Mouse (Mus musculus): ENCODE data around the gene Slc39a5. TPM values are rescaled to one million over a fixed set of nuclear protein-coding genes. Genes with fewer than 3 reads are reported as not detected.

Gene Slc39a5
- total and polyA plus RNA-seq, 3 experiments: not detected

- no peak for ATAC-seq (ENCODE audit: extremely low read depth, insufficient number of reproducible peaks, low FRiP score, poor library complexity, severe bottlenecking)
- peaks cover 13% of the 10 kb centered on the region for H3K4me1 ChIP-seq (ENCODE audit: insufficient read depth, low read depth, low read length)
- TF ChIP-seq CTCF (IDR thresholded peaks at IDR 0.05; ENCODE audit: low read depth, low read length): no peak
- TF ChIP-seq POLR2AphosphoS5 (IDR thresholded peaks at IDR 0.05; ENCODE audit: insufficient replicate concordance, low read depth, low read length): no peak
- TF ChIP-seq TAL1 (conservative IDR thresholded peaks at IDR 0.05; ENCODE audit: low read depth, low read length): no peak
- TF ChIP-seq GATA1 (IDR thresholded peaks at IDR 0.05; ENCODE audit: borderline replicate concordance, low read length): no peak
- H3K4me3 ChIP-seq (ENCODE audit: low read depth, low read length): no peak overlapping the region
- no peaks in the 10 kb centered on the region for H3K9me3 ChIP-seq (replicated peaks)
- no peaks in the 10 kb centered on the region for H3K27me3 ChIP-seq (ENCODE audit: insufficient read depth, low read length)
- H3K36me3 ChIP-seq (replicated peaks): peaks cover 92% of the 10 kb centered on the region
- no peak for DNase-seq (ENCODE audit: low spot score)
Observed at GRCm38 (mm10) chr10:128361836-128362235, 39.2 kb downstream of the Slc39a5 start.

GRCm38 (mm10) chr10:128359226-128359625 lies 41.8 kb downstream of the Slc39a5 start:
- Histone ChIP-seq H3K4me3 (ENCODE audit: low read depth, low read length) (no peak overlapping the region), H3K4me1 (ENCODE audit: insufficient read depth, low read depth, low read length) (0 out of 2 replicates have a peak, but pooled peaks cover 3% of the 10 kb centered on the region), H3K9me3 (replicated peaks) (no peaks in the 10 kb centered on the region), H3K36me3 (replicated peaks) (peaks cover 88% of the 10 kb centered on the region), H3K27me3 (ENCODE audit: insufficient read depth, low read length) (no peaks in the 10 kb centered on the region)
- ATAC-seq (ENCODE audit: extremely low read depth, insufficient number of reproducible peaks, low FRiP score, poor library complexity, severe bottlenecking): no peak
- no peak for TF ChIP-seq GATA2 (IDR thresholded peaks at IDR 0.05; ENCODE audit: borderline replicate concordance, low read depth, low read length)
- TF ChIP-seq CTCF (IDR thresholded peaks at IDR 0.05; ENCODE audit: low read depth, low read length): no peak
- no peak for TF ChIP-seq GATA1 (IDR thresholded peaks at IDR 0.05; ENCODE audit: borderline replicate concordance, low read length)
- TF ChIP-seq POLR2AphosphoS5 (IDR thresholded peaks at IDR 0.05; ENCODE audit: insufficient replicate concordance, low read depth, low read length): no peak
- no peak for TF ChIP-seq TAL1 (conservative IDR thresholded peaks at IDR 0.05; ENCODE audit: low read depth, low read length)
- no peak for DNase-seq (ENCODE audit: low spot score)

DNA sequence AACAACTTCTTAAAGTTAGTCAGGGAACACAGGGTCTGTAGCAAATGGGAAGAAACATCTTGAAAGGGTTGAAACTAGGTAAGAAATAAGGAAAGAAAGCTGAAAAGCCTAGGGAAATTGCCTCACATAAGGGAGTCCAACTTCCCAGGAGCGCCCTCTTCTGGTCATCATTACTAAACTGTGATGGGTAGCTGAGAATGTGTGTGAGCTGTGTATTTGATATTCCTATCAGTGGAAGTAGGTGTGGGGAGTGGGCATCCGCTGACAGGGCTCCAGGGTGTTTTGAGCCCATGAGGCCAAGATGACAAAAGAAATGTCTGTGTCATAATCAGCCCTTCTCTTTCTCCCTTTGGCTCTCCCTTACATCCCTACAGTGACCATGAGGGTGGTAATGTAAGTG lies 42.2 kb downstream of the Slc39a5 start:
- DNase-seq (ENCODE audit: low spot score) (no peak), ATAC-seq (ENCODE audit: extremely low read depth, insufficient number of reproducible peaks, low FRiP score, poor library complexity, severe bottlenecking) (no peak)
- no peaks in the 10 kb centered on the region for H3K9me3 ChIP-seq (replicated peaks)
- no peak overlapping the region for H3K4me3 ChIP-seq (ENCODE audit: low read depth, low read length)
- H3K4me1 ChIP-seq (ENCODE audit: insufficient read depth, low read depth, low read length): 0 out of 2 replicates have a peak, but pooled peaks cover 3% of the 10 kb centered on the region
- H3K36me3 ChIP-seq (replicated peaks): peaks cover 90% of the 10 kb centered on the region
- H3K27me3 ChIP-seq (ENCODE audit: insufficient read depth, low read length): no peaks in the 10 kb centered on the region
- TF ChIP-seq POLR2AphosphoS5 (IDR thresholded peaks at IDR 0.05; ENCODE audit: insufficient replicate concordance, low read depth, low read length): no peak
- no peak for TF ChIP-seq GATA2 (IDR thresholded peaks at IDR 0.05; ENCODE audit: borderline replicate concordance, low read depth, low read length)
- no peak for TF ChIP-seq TAL1 (conservative IDR thresholded peaks at IDR 0.05; ENCODE audit: low read depth, low read length)
- no peak for TF ChIP-seq GATA1 (IDR thresholded peaks at IDR 0.05; ENCODE audit: borderline replicate concordance, low read length)
- peak; percentile 40 for TF ChIP-seq CTCF (IDR thresholded peaks at IDR 0.05; ENCODE audit: low read depth, low read length)

- Histone ChIP-seq H3K4me3 (ENCODE audit: low read depth, low read length) (no peak overlapping the region), H3K27me3 (ENCODE audit: insufficient read depth, low read length) (no peaks in the 10 kb centered on the region), H3K4me1 (ENCODE audit: insufficient read depth, low read depth, low read length) (peaks cover 39% of the 10 kb centered on the region), H3K9me3 (replicated peaks) (no peaks in the 10 kb centered on the region), H3K36me3 (replicated peaks) (peaks cover 69% of the 10 kb centered on the region)
- DNase-seq (ENCODE audit: low spot score) (no peak), ATAC-seq (ENCODE audit: extremely low read depth, insufficient number of reproducible peaks, low FRiP score, poor library complexity, severe bottlenecking) (no peak)
- no peak for TF ChIP-seq TAL1 (conservative IDR thresholded peaks at IDR 0.05; ENCODE audit: low read depth, low read length)
- TF ChIP-seq GATA1 (IDR thresholded peaks at IDR 0.05; ENCODE audit: borderline replicate concordance, low read length): no peak
- TF ChIP-seq GATA2 (IDR thresholded peaks at IDR 0.05; ENCODE audit: borderline replicate concordance, low read depth, low read length): no peak
- TF ChIP-seq POLR2AphosphoS5 (IDR thresholded peaks at IDR 0.05; ENCODE audit: insufficient replicate concordance, low read depth, low read length): no peak
- no peak for TF ChIP-seq CTCF (IDR thresholded peaks at IDR 0.05; ENCODE audit: low read depth, low read length)
Observed at GRCm38 (mm10) chr10:128347541-128347940, 53.5 kb downstream of the Slc39a5 start.

Other genes starting within 250 kb of the Slc39a5 start
Only the 20 nearest of the 26 such genes appear.
- not detected in 2 replicates for gene Mip, start 175.4 kb downstream of the Slc39a5 start, total RNA-seq (2014; fragmentation: Nextera tagmentation)
- gene Mip, start 175.4 kb downstream of the Slc39a5 start, total RNA-seq (2017): 0.05 TPM in 1 of 2 replicates, not detected in the other
- gene Mip, start 175.4 kb downstream of the Slc39a5 start, polyA plus RNA-seq (2012): 0.02 TPM in 1 of 2 replicates, not detected in the other
- 28.1 and 32.6 TPM in 2 replicates for gene Timeless, start 169.2 kb downstream of the Slc39a5 start, total RNA-seq (2014; fragmentation: Nextera tagmentation)
- 43.8 and 61.4 TPM in 2 replicates for gene Timeless, start 169.2 kb downstream of the Slc39a5 start, total RNA-seq (2017)
- gene Timeless, start 169.2 kb downstream of the Slc39a5 start, polyA plus RNA-seq (2012): 44.2 and 46.7 TPM in 2 replicates
- gene Apon, start 147.1 kb downstream of the Slc39a5 start, total RNA-seq (2014; fragmentation: Nextera tagmentation): not detected in 2 replicates
- 0.17 and 0.27 TPM in 2 replicates for gene Apon, start 147.1 kb downstream of the Slc39a5 start, total RNA-seq (2017)
- 0.04 TPM in 1 of 2 replicates, not detected in the other for gene Apon, start 147.1 kb downstream of the Slc39a5 start, polyA plus RNA-seq (2012)
- not detected in 2 replicates for gene Apof, start 132.6 kb downstream of the Slc39a5 start, total RNA-seq (2014; fragmentation: Nextera tagmentation)
- gene Apof, start 132.6 kb downstream of the Slc39a5 start, total RNA-seq (2017): 0.12 and 0.16 TPM in 2 replicates
- not detected in 2 replicates for gene Apof, start 132.6 kb downstream of the Slc39a5 start, polyA plus RNA-seq (2012)
- gene Stat2, start 130.7 kb downstream of the Slc39a5 start, total RNA-seq (2014; fragmentation: Nextera tagmentation): 23.3 and 24.5 TPM in 2 replicates
- gene Stat2, start 130.7 kb downstream of the Slc39a5 start, total RNA-seq (2017): 15.0 and 16.7 TPM in 2 replicates
- 10.0 and 10.7 TPM in 2 replicates for gene Stat2, start 130.7 kb downstream of the Slc39a5 start, polyA plus RNA-seq (2012)
- gene Il23a, start 102.5 kb downstream of the Slc39a5 start, total RNA-seq (2014; fragmentation: Nextera tagmentation): not detected in 2 replicates
- gene Il23a, start 102.5 kb downstream of the Slc39a5 start, total RNA-seq (2017): 0.16 TPM in 1 of 2 replicates, not detected in the other
- 0.03 TPM in 1 of 2 replicates, not detected in the other for gene Il23a, start 102.5 kb downstream of the Slc39a5 start, polyA plus RNA-seq (2012)
- 23.2 and 30.2 TPM in 2 replicates for gene Pan2, start 97.9 kb downstream of the Slc39a5 start, total RNA-seq (2014; fragmentation: Nextera tagmentation)
- 13.8 TPM in 2 replicates for gene Pan2, start 97.9 kb downstream of the Slc39a5 start, total RNA-seq (2017)
- gene Pan2, start 97.9 kb downstream of the Slc39a5 start, polyA plus RNA-seq (2012): 3.4 and 3.6 TPM in 2 replicates
- gene Cnpy2, start 78.8 kb downstream of the Slc39a5 start, total RNA-seq (2014; fragmentation: Nextera tagmentation): 57.9 and 91.2 TPM in 2 replicates
- gene Cnpy2, start 78.8 kb downstream of the Slc39a5 start, total RNA-seq (2017): 74.0 and 77.3 TPM in 2 replicates
- 60.5 and 74.4 TPM in 2 replicates for gene Cnpy2, start 78.8 kb downstream of the Slc39a5 start, polyA plus RNA-seq (2012)
- gene Cs, start 63.5 kb downstream of the Slc39a5 start, total RNA-seq (2014; fragmentation: Nextera tagmentation): 323 and 337 TPM in 2 replicates
- gene Cs, start 63.5 kb downstream of the Slc39a5 start, total RNA-seq (2017): 175 and 181 TPM in 2 replicates
- 21.6 and 56.6 TPM in 2 replicates for gene Cs, start 63.5 kb downstream of the Slc39a5 start, polyA plus RNA-seq (2012)
- gene Coq10a, start 32.2 kb downstream of the Slc39a5 start, total RNA-seq (2014; fragmentation: Nextera tagmentation): 28.8 and 29.8 TPM in 2 replicates
- gene Coq10a, start 32.2 kb downstream of the Slc39a5 start, total RNA-seq (2017): 24.9 and 27.4 TPM in 2 replicates
- 7.3 and 8.7 TPM in 2 replicates for gene Coq10a, start 32.2 kb downstream of the Slc39a5 start, polyA plus RNA-seq (2012)
- gene Ankrd52, start 24.1 kb downstream of the Slc39a5 start, total RNA-seq (2014; fragmentation: Nextera tagmentation): 72.9 and 80.4 TPM in 2 replicates
- 5.9 and 6.6 TPM in 2 replicates for gene Ankrd52, start 24.1 kb downstream of the Slc39a5 start, total RNA-seq (2017)
- 68.3 and 75.9 TPM in 2 replicates for gene Ankrd52, start 24.1 kb downstream of the Slc39a5 start, polyA plus RNA-seq (2012)
- gene Nabp2, start 10.3 kb upstream of the Slc39a5 start, total RNA-seq (2014; fragmentation: Nextera tagmentation): 121 and 148 TPM in 2 replicates
- gene Nabp2, start 10.3 kb upstream of the Slc39a5 start, total RNA-seq (2017): 34.2 and 37.3 TPM in 2 replicates
- gene Nabp2, start 10.3 kb upstream of the Slc39a5 start, polyA plus RNA-seq (2012): 152 and 197 TPM in 2 replicates
- gene Rnf41, start 10.4 kb upstream of the Slc39a5 start, total RNA-seq (2014; fragmentation: Nextera tagmentation): 21.7 and 26.8 TPM in 2 replicates
- gene Rnf41, start 10.4 kb upstream of the Slc39a5 start, total RNA-seq (2017): 16.6 and 17.8 TPM in 2 replicates
- gene Rnf41, start 10.4 kb upstream of the Slc39a5 start, polyA plus RNA-seq (2012): 11.7 and 14.6 TPM in 2 replicates
- gene Smarcc2, start 58.0 kb upstream of the Slc39a5 start, total RNA-seq (2014; fragmentation: Nextera tagmentation): 100 and 109 TPM in 2 replicates
- 36.3 and 47.4 TPM in 2 replicates for gene Smarcc2, start 58.0 kb upstream of the Slc39a5 start, total RNA-seq (2017)
- gene Smarcc2, start 58.0 kb upstream of the Slc39a5 start, polyA plus RNA-seq (2012): 153 and 174 TPM in 2 replicates
- 207 and 266 TPM in 2 replicates for gene Myl6, start 92.9 kb upstream of the Slc39a5 start, total RNA-seq (2014; fragmentation: Nextera tagmentation)
- 1,414 and 1,457 TPM in 2 replicates for gene Myl6, start 92.9 kb upstream of the Slc39a5 start, total RNA-seq (2017)
- gene Myl6, start 92.9 kb upstream of the Slc39a5 start, polyA plus RNA-seq (2012): 273 and 359 TPM in 2 replicates
- 11.4 and 13.1 TPM in 2 replicates for gene Myl6b, start 97.5 kb upstream of the Slc39a5 start, total RNA-seq (2014; fragmentation: Nextera tagmentation)
- gene Myl6b, start 97.5 kb upstream of the Slc39a5 start, total RNA-seq (2017): 1.7 and 2.0 TPM in 2 replicates
- 14.7 and 17.4 TPM in 2 replicates for gene Myl6b, start 97.5 kb upstream of the Slc39a5 start, polyA plus RNA-seq (2012)
- gene Esyt1, start 124.6 kb upstream of the Slc39a5 start, total RNA-seq (2014; fragmentation: Nextera tagmentation): 31.8 and 36.0 TPM in 2 replicates
- gene Esyt1, start 124.6 kb upstream of the Slc39a5 start, total RNA-seq (2017): 98.1 and 107 TPM in 2 replicates
- 72.2 and 80.2 TPM in 2 replicates for gene Esyt1, start 124.6 kb upstream of the Slc39a5 start, polyA plus RNA-seq (2012)
- 7.2 and 9.2 TPM in 2 replicates for gene Zc3h10, start 146.5 kb upstream of the Slc39a5 start, total RNA-seq (2014; fragmentation: Nextera tagmentation)
- gene Zc3h10, start 146.5 kb upstream of the Slc39a5 start, total RNA-seq (2017): 12.0 and 13.3 TPM in 2 replicates
- 21.1 and 21.9 TPM in 2 replicates for gene Zc3h10, start 146.5 kb upstream of the Slc39a5 start, polyA plus RNA-seq (2012)
- gene Rpl41, start 148.1 kb upstream of the Slc39a5 start, total RNA-seq (2014; fragmentation: Nextera tagmentation): 2,429 and 2,736 TPM in 2 replicates
- 5,596 and 6,924 TPM in 2 replicates for gene Rpl41, start 148.1 kb upstream of the Slc39a5 start, total RNA-seq (2017)
- gene Rpl41, start 148.1 kb upstream of the Slc39a5 start, polyA plus RNA-seq (2012): 10,155 and 11,415 TPM in 2 replicates
- 692 and 813 TPM in 2 replicates for gene Pa2g4, start 164.8 kb upstream of the Slc39a5 start, total RNA-seq (2014; fragmentation: Nextera tagmentation)
- 212 and 245 TPM in 2 replicates for gene Pa2g4, start 164.8 kb upstream of the Slc39a5 start, total RNA-seq (2017)
- gene Pa2g4, start 164.8 kb upstream of the Slc39a5 start, polyA plus RNA-seq (2012): 659 and 767 TPM in 2 replicates